Comparison of ENCODE assay signal across 11 mouse cellular contexts in genomic region chr9:110052951-110053304, GRCm38 (mm10).
DNase-seq lines count a peak whose midpoint lies in the region; TF ChIP-seq lines count a peak whose summit lies in the region.
"Had no signal": no experiment of that assay in that cellular context is flagged by ENCODE, and none has a peak within 500 bp of the region (broad histone marks: within the 10 kb centered on the region; RNA-seq: fewer than 3 reads in every experiment).

No protein-coding gene starts in this region.

- DNase-seq in gastrocnemius, adult 18-20 months (ENCODE audit: low spot score), result peak; percentile 48
- DNase-seq in gastrocnemius, postnatal 36 days, result no peak
- DNase-seq in right cerebral cortex, postnatal 4 days, result peak; percentile 16
- DNase-seq in right cerebral cortex, adult 18-20 months, result no peak
- DNase-seq in midbrain, embryonic 10.5 days (ENCODE audit: low spot score), result no peak
- DNase-seq in lung, adult 2 months, result no peak
- no peak for DNase-seq in right cerebral cortex, postnatal 36 days (ENCODE audit: low spot score in 2 of 2)
- DNase-seq in spleen, adult 18-20 months, result no peak
- DNase-seq: B cell, adult 2 months had no signal

- H3K27ac ChIP-seq in midbrain, embryonic 10.5 days (replicated peaks), result peak overlapping the region; percentile 87
- H3K27ac ChIP-seq: stomach, embryonic 15.5 days had no signal

- peak overlapping the region; percentile 51 for H3K4me3 ChIP-seq in midbrain, embryonic 10.5 days
- no peak overlapping the region for H3K4me3 ChIP-seq in lung, adult 2 months (replicated peaks; ENCODE audit: extremely low read depth, low read depth, low read length)
- H3K4me3 ChIP-seq: stomach, embryonic 15.5 days had no signal

- H3K27me3 ChIP-seq in midbrain, embryonic 10.5 days (ENCODE audit: low read depth, poor library complexity, severe bottlenecking), result no peaks in the 10 kb centered on the region
- H3K27me3 ChIP-seq: Patski; stomach, embryonic 15.5 days had no signal

- no peak for TF ChIP-seq POLR2A in lung, adult 2 months (IDR thresholded peaks at IDR 0.05; ENCODE audit: borderline replicate concordance, extremely low read depth, low read depth, low read length)

- TF ChIP-seq CTCF in lung, adult 2 months (IDR thresholded peaks at IDR 0.05; ENCODE audit: insufficient read depth, low read length), result no peak

- H3K9me3 ChIP-seq in midbrain, embryonic 10.5 days (replicated peaks), result no peaks in the 10 kb centered on the region
- H3K9me3 ChIP-seq: stomach, embryonic 15.5 days had no signal

- intact Hi-C loops in gastrocnemius, postnatal 36 days (cut with DNase I), result no loop called here

- H3K36me3 ChIP-seq in midbrain, embryonic 10.5 days, result peaks cover 4% of the 10 kb centered on the region; the same call in 1 of the 2 replicates
- H3K36me3 ChIP-seq: stomach, embryonic 15.5 days had no signal

- peaks cover 69% of the 10 kb centered on the region for H3K4me1 ChIP-seq in midbrain, embryonic 10.5 days
- H3K4me1 ChIP-seq in lung, adult 2 months (ENCODE audit: control insufficient read depth, insufficient read depth, low read length), result no peaks in the 10 kb centered on the region
- H3K4me1 ChIP-seq: stomach, embryonic 15.5 days had no signal

- 65% methylated on average over 4 of the region's 4 CpGs for WGBS in midbrain, embryonic 10.5 days
- WGBS in lung, adult 2 months, result 70% methylated on average over 4 of the region's 4 CpGs

Comparison
In these comparisons a context has a peak if more than half of its experiments do, and no peak if none do; other contexts are left out.
1. DNase-seq: peak in gastrocnemius, adult 18-20 months (single experiment) and right cerebral cortex, postnatal 4 days (single experiment); none in gastrocnemius, postnatal 36 days (0 of 2), right cerebral cortex, adult 18-20 months (single experiment), midbrain, embryonic 10.5 days (single experiment), lung, adult 2 months (single experiment), right cerebral cortex, postnatal 36 days (0 of 2) and spleen, adult 18-20 months (0 of 2).